Mouse (Mus musculus) ES-Bruce4 (cell line): ENCODE measurements around the gene Hebp1. TPM values are rescaled to one million over a fixed set of nuclear protein-coding genes. Genes with fewer than 3 reads are reported as not detected.

ENCODE experiments used
- H3K27ac ChIP-seq: 2 replicates; pipeline ENCODE4 v1.5.1; 2012; ENCODE audit warnings: low read length, inconsistent platforms; ENCODE audit not compliant: insufficient read depth
- H3K27me3 ChIP-seq: 2 replicates; pipeline ENCODE4 v1.6.1; 2012; ENCODE audit warnings: mild to moderate bottlenecking, low read length, inconsistent platforms; ENCODE audit not compliant: control insufficient read depth, poor library complexity, insufficient read depth, severe bottlenecking
- H3K36me3 ChIP-seq: 2 replicates; pipeline ENCODE4 v1.6.1; 2012; ENCODE audit warnings: inconsistent platforms, mild to moderate bottlenecking, low read length, moderate library complexity; ENCODE audit not compliant: control insufficient read depth, poor library complexity, insufficient read depth, severe bottlenecking
- H3K4me1 ChIP-seq: one replicate; pipeline ENCODE4 v1.8.1; 2011; ENCODE audit warnings: low read length; ENCODE audit not compliant: control insufficient read depth, insufficient read depth
- H3K4me3 ChIP-seq: 2 replicates; pipeline ENCODE4 v1.5.1; 2011; ENCODE audit warnings: low read depth, mild to moderate bottlenecking, low read length
- H3K9ac ChIP-seq: 2 replicates; pipeline ENCODE4 v1.6.1; 2012; ENCODE audit warnings: low read depth, mild to moderate bottlenecking, inconsistent platforms; ENCODE audit not compliant: poor library complexity, severe bottlenecking
- H3K9me3 ChIP-seq: replicated peaks from 2 replicates; pipeline ENCODE4 v1.6.1; 2012; ENCODE audit warnings: mild to moderate bottlenecking, low read length, inconsistent platforms; ENCODE audit not compliant: control insufficient read depth, poor library complexity, insufficient read depth, severe bottlenecking
- CTCF ChIP-seq: IDR thresholded peaks from one replicate; pipeline ENCODE4 v1.8.1; 2011; ENCODE audit warnings: low read depth, low read length
- EP300 ChIP-seq: IDR thresholded peaks from 2 replicates; pipeline ENCODE4 v1.6.1; 2011; ENCODE audit warnings: low read depth, low read length; ENCODE audit not compliant: insufficient read depth
- POLR2A ChIP-seq: IDR thresholded peaks from one replicate; pipeline ENCODE4 v1.8.1; 2011; ENCODE audit warnings: low read length; ENCODE audit not compliant: insufficient read depth
- polyA plus RNA-seq: library from polyadenylated mRNA; stranded (reverse); fragments of >200 nt; gene quantifications from 2 replicates; pipeline ENCODE4 v1.2.4, GENCODE M21; 2011; ENCODE audit warnings: low read depth; ENCODE audit not compliant: missing spikeins, insufficient read depth, insufficient read length

The Hebp1 gene
- polyA plus RNA-seq, 1 experiment = 13.5 TPM

GRCm38 (mm10) chr6:135090661-135091060, 107.2 kb downstream of the Hebp1 start:
- Histone ChIP-seq H3K27ac (no peak overlapping the region), H3K9me3 (no peaks in the 10 kb centered on the region)
- no peak for TF ChIP-seq POLR2A

GRCm38 (mm10) chr6:135089786-135090185, 108.0 kb downstream of the Hebp1 start:
- TF ChIP-seq CTCF (peak; percentile 17), POLR2A (no peak), EP300 (no peak)
- no peak overlapping the region for H3K9ac ChIP-seq
- no peaks in the 10 kb centered on the region for H3K4me1 ChIP-seq
- H3K36me3 ChIP-seq = no peaks in the 10 kb centered on the region
- no peak overlapping the region for H3K4me3 ChIP-seq
- no peak overlapping the region for H3K27ac ChIP-seq
- H3K9me3 ChIP-seq = no peaks in the 10 kb centered on the region
- no peaks in the 10 kb centered on the region for H3K27me3 ChIP-seq

More at GRCm38 (mm10) chr6:135090661-135091060, 107.2 kb downstream of the Hebp1 start:
- H3K4me1 ChIP-seq = no peaks in the 10 kb centered on the region
- H3K36me3 ChIP-seq = no peaks in the 10 kb centered on the region
- H3K4me3 ChIP-seq = no peak overlapping the region
- H3K9ac ChIP-seq = no peak overlapping the region
- no peaks in the 10 kb centered on the region for H3K27me3 ChIP-seq

- Histone ChIP-seq H3K27me3 (no peaks in the 10 kb centered on the region), H3K4me3 (no peak overlapping the region), H3K9me3 (no peaks in the 10 kb centered on the region), H3K27ac (no peak overlapping the region), H3K4me1 (no peaks in the 10 kb centered on the region), H3K36me3 (no peaks in the 10 kb centered on the region), H3K9ac (no peak overlapping the region)
- no peak for TF ChIP-seq POLR2A
- TF ChIP-seq EP300 = no peak
- peak; percentile 75 for TF ChIP-seq CTCF
These were observed 109.9 kb downstream of the Hebp1 start for GRCm38 (mm10) chr6:135087721-135088451.

Other genes with a start within 250 kb of the Hebp1 start
- gene Apold1, start 216.3 kb downstream of the Hebp1 start, polyA plus RNA-seq = 0.39 and 0.49 TPM in 2 replicates
- gene Ddx47, start 186.4 kb downstream of the Hebp1 start, polyA plus RNA-seq = 114 and 123 TPM in 2 replicates
- gene Gprc5a, start 132.4 kb downstream of the Hebp1 start, polyA plus RNA-seq = 46.0 and 48.4 TPM in 2 replicates
- gene Gprc5d, start 79.7 kb downstream of the Hebp1 start, polyA plus RNA-seq = not detected in 2 replicates
- 6.3 and 7.4 TPM in 2 replicates for gene Fam234b, start within 50 bp of the Hebp1 start, polyA plus RNA-seq
- 0.62 TPM in 1 of 2 replicates, not detected in the other for gene Gsg1, start 56.3 kb upstream of the Hebp1 start, polyA plus RNA-seq
- gene Pbp2, start 112.4 kb upstream of the Hebp1 start, polyA plus RNA-seq = 0.48 TPM in 1 of 2 replicates, not detected in the other
- 35.0 and 38.6 TPM in 2 replicates for gene Emp1, start 164.5 kb upstream of the Hebp1 start, polyA plus RNA-seq